In the genomic region with DNA sequence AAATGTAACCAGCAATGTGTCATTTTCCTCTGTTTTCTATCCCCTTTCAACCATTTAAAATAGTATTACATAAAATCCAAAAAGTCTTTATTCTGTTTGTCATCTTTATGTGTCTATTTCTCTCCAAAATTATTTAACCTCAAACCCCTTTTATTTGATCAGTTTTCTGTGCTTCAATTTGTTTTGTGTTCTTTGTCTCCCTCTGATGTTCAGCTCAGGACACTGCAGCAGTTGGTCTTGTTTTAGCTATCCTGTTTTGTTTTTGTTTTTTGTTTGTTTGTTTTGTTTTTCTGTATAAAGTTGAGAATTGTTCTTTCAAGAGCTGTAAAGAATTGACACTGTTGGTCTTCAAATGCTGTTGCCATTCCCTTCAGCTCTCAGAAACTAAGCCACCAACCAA, we compare ENCODE assay signal across 9 mouse cellular contexts. TPM values are rescaled to one million over a fixed set of nuclear protein-coding genes. Genes with fewer than 3 reads are reported as not detected.
DNase-seq lines count a peak whose midpoint lies in the region; ATAC-seq and TF ChIP-seq lines count a peak whose summit lies in the region.
"Had no signal": no experiment of that assay in that cellular context is flagged by ENCODE, and none has a peak within 500 bp of the region (broad histone marks: within the 10 kb centered on the region; RNA-seq: fewer than 3 reads in every experiment).

No protein-coding gene starts in this region.

- no peaks in the 10 kb centered on the region for H3K27me3 ChIP-seq in hindbrain, embryonic 11.5 days (ENCODE audit: control insufficient read depth, insufficient read depth, low read length)
- no peaks in the 10 kb centered on the region for H3K27me3 ChIP-seq in hindbrain, embryonic 16.5 days (replicated peaks; ENCODE audit: control insufficient read depth, insufficient read depth, low read length)
- no peaks in the 10 kb centered on the region for H3K27me3 ChIP-seq in liver, postnatal 0 days (ENCODE audit: insufficient read depth, low read length)
- H3K27me3 ChIP-seq: heart, embryonic 15.5 days had no signal

- TF ChIP-seq CTCF in liver, postnatal 0 days (IDR thresholded peaks at IDR 0.05; ENCODE audit: low read depth) = peak; percentile 59

- peak; percentile 31 for DNase-seq in hindbrain, embryonic 11.5 days (ENCODE audit: low spot score)
- no peak for DNase-seq in liver, postnatal 0 days
- DNase-seq in liver = no peak
- DNase-seq in NIH3T3 (ENCODE audit: low read depth) = peak; percentile 27
- DNase-seq in lung, postnatal 10 days = peak; percentile 38
- no peak for DNase-seq in cerebellum, adult 11 months

- H3K27ac ChIP-seq in hindbrain, embryonic 11.5 days (ENCODE audit: low read depth, low read length) = no peak overlapping the region
- H3K27ac ChIP-seq in hindbrain, embryonic 16.5 days (ENCODE audit: low read depth, low read length) = no peak overlapping the region
- no peak overlapping the region for H3K27ac ChIP-seq in liver, postnatal 0 days (ENCODE audit: low read depth)
- H3K27ac ChIP-seq: heart, embryonic 15.5 days had no signal

- H3K4me1 ChIP-seq in hindbrain, embryonic 11.5 days (replicated peaks; ENCODE audit: control insufficient read depth, insufficient read depth, low read length) = no peaks in the 10 kb centered on the region
- no peaks in the 10 kb centered on the region for H3K4me1 ChIP-seq in hindbrain, embryonic 16.5 days (ENCODE audit: control insufficient read depth, insufficient read depth, low read depth, low read length)
- H3K4me1 ChIP-seq in liver, postnatal 0 days (ENCODE audit: insufficient read depth) = no peaks in the 10 kb centered on the region
- H3K4me1 ChIP-seq: heart, embryonic 15.5 days had no signal

- no peak overlapping the region for H3K4me3 ChIP-seq in hindbrain, embryonic 11.5 days (ENCODE audit: low read depth, low read length)
- H3K4me3 ChIP-seq in hindbrain, embryonic 16.5 days (ENCODE audit: low read length) = no peak overlapping the region
- no peak overlapping the region for H3K4me3 ChIP-seq in liver, postnatal 0 days (ENCODE audit: low read depth, low read length)
- H3K4me3 ChIP-seq: heart, embryonic 15.5 days had no signal

- no peak for ATAC-seq in hindbrain, embryonic 11.5 days (ENCODE audit: low FRiP score)
- ATAC-seq in hindbrain, embryonic 16.5 days = no peak
- ATAC-seq in liver, postnatal 0 days = no peak
- no peak for ATAC-seq in megakaryocyte-erythroid progenitor cell, adult 5-6 weeks (replicated peaks; ENCODE audit: low FRiP score, low TSS enrichment, poor library complexity, severe bottlenecking)

- H3K4me2 ChIP-seq in hindbrain, embryonic 11.5 days (replicated peaks; ENCODE audit: low read depth, low read length) = no peak overlapping the region
- H3K4me2 ChIP-seq in hindbrain, embryonic 16.5 days (ENCODE audit: low read length) = no peak overlapping the region
- no peak overlapping the region for H3K4me2 ChIP-seq in liver, postnatal 0 days (ENCODE audit: low read depth, low read length)
- H3K4me2 ChIP-seq: heart, embryonic 15.5 days had no signal

- TF ChIP-seq EP300 in liver, postnatal 0 days (IDR thresholded peaks at IDR 0.05; ENCODE audit: low read depth) = no peak

- no peaks in the 10 kb centered on the region for H3K9me3 ChIP-seq in hindbrain, embryonic 11.5 days (ENCODE audit: control insufficient read depth, low read length)
- peaks cover 7% of the 10 kb centered on the region for H3K9me3 ChIP-seq in hindbrain, embryonic 16.5 days (ENCODE audit: control insufficient read depth, low read length)
- H3K9me3 ChIP-seq in liver, postnatal 0 days (ENCODE audit: low read length) = peaks cover 3% of the 10 kb centered on the region; the same call in 1 of the 2 replicates
- H3K9me3 ChIP-seq: heart, embryonic 15.5 days had no signal

- no peak overlapping the region for H3K9ac ChIP-seq in hindbrain, embryonic 11.5 days (ENCODE audit: low read depth, low read length)
- H3K9ac ChIP-seq in hindbrain, embryonic 16.5 days (ENCODE audit: low read depth, low read length) = no peak overlapping the region
- no peak overlapping the region for H3K9ac ChIP-seq in liver, postnatal 0 days (replicated peaks)
- H3K9ac ChIP-seq: heart, embryonic 15.5 days had no signal

- H3K36me3 ChIP-seq in hindbrain, embryonic 11.5 days (ENCODE audit: control insufficient read depth, insufficient read depth, low read length) = no peaks in the 10 kb centered on the region
- H3K36me3 ChIP-seq in hindbrain, embryonic 16.5 days (ENCODE audit: control insufficient read depth, insufficient read depth, low read length) = no peaks in the 10 kb centered on the region
- H3K36me3 ChIP-seq in liver, postnatal 0 days (replicated peaks; ENCODE audit: insufficient read depth, low read length) = no peaks in the 10 kb centered on the region
- H3K36me3 ChIP-seq: heart, embryonic 15.5 days had no signal

RNA-seq across cellular contexts. Expression of a gene that starts 44.5 kb away (rescaled TPM):
- 0.14 and 0.18 TPM in 2 replicates for polyA plus RNA-seq in hindbrain, embryonic 11.5 days (2014; fragmentation: Nextera tagmentation; extraction: Ambion mirVana)
- polyA plus RNA-seq in hindbrain, embryonic 16.5 days (2015; fragmentation: Nextera tagmentation; extraction: Ambion mirVana) = 1.1 and 1.3 TPM in 2 replicates
- 0.09 TPM in 2 replicates for polyA plus RNA-seq in liver, postnatal 0 days (2015; fragmentation: Nextera tagmentation; extraction: Ambion mirVana)
- total RNA-seq in megakaryocyte-erythroid progenitor cell, adult 5-6 weeks (2014; fragmentation: Nextera tagmentation) = not detected in 2 replicates
- not detected in 2 replicates for total RNA-seq in megakaryocyte-erythroid progenitor cell, adult 5-6 weeks (2017)

Comparison
In these comparisons a context has a peak if more than half of its experiments do, and no peak if none do; other contexts are left out.
1. DNase-seq: peak in hindbrain, embryonic 11.5 days (single experiment), NIH3T3 (single experiment) and lung, postnatal 10 days (single experiment); none in liver, postnatal 0 days (single experiment), liver (single experiment) and cerebellum, adult 11 months (single experiment).